Comparison of ENCODE assay signal across 10 mouse cellular contexts in genomic region chr15:88851076-88851475, GRCm38 (mm10). TPM values are rescaled to one million over a fixed set of nuclear protein-coding genes. Genes with fewer than 3 reads are reported as not detected.
DNase-seq lines count a peak whose midpoint lies in the region; ATAC-seq and TF ChIP-seq lines count a peak whose summit lies in the region.
"Had no signal": no experiment of that assay in that cellular context is flagged by ENCODE, and none has a peak within 500 bp of the region (broad histone marks: within the 10 kb centered on the region; RNA-seq: fewer than 3 reads in every experiment).

No protein-coding gene starts in this region.

- H3K36me3 ChIP-seq in forebrain, embryonic 10.5 days (replicated peaks) = no peaks in the 10 kb centered on the region
- H3K36me3 ChIP-seq in forebrain, embryonic 13.5 days (ENCODE audit: poor library complexity, severe bottlenecking) = no peaks in the 10 kb centered on the region
- H3K36me3 ChIP-seq in liver, embryonic 16.5 days (ENCODE audit: control insufficient read depth, insufficient read depth) = no peaks in the 10 kb centered on the region
- no peaks in the 10 kb centered on the region for H3K36me3 ChIP-seq in liver, embryonic 11.5 days (ENCODE audit: control insufficient read depth, insufficient read depth, low read length)
- no peaks in the 10 kb centered on the region for H3K36me3 ChIP-seq in small intestine, adult 2 months (ENCODE audit: control insufficient read depth, insufficient read depth, low read length)
- H3K36me3 ChIP-seq: limb, embryonic 13.5 days had no signal

- no peak for DNase-seq in forebrain, embryonic 10.5 days (ENCODE audit: extremely low spot score, low spot score)
- no peak for DNase-seq in liver, embryonic 11.5 days (ENCODE audit: low spot score)
- peak; percentile 80 to 82 for DNase-seq in kidney, adult 8-10 months
- no peak for DNase-seq in adipocyte (ENCODE audit: low spot score)
- no peak for DNase-seq in testis, postnatal 14 days (ENCODE audit: low spot score)
- DNase-seq: B cell, adult 2 months had no signal

- H3K27me3 ChIP-seq in forebrain, embryonic 10.5 days (ENCODE audit: poor library complexity, severe bottlenecking) = no peaks in the 10 kb centered on the region
- no peaks in the 10 kb centered on the region for H3K27me3 ChIP-seq in forebrain, embryonic 13.5 days
- H3K27me3 ChIP-seq in liver, embryonic 16.5 days (ENCODE audit: control insufficient read depth, insufficient read depth, low read depth, low read length) = no peaks in the 10 kb centered on the region
- H3K27me3 ChIP-seq in liver, embryonic 11.5 days (replicated peaks; ENCODE audit: control insufficient read depth, insufficient read depth, low read length) = no peaks in the 10 kb centered on the region
- H3K27me3 ChIP-seq in small intestine, adult 2 months (ENCODE audit: control insufficient read depth, insufficient read depth, low read length) = no peaks in the 10 kb centered on the region
- H3K27me3 ChIP-seq: limb, embryonic 13.5 days had no signal

- no peaks in the 10 kb centered on the region for H3K9me3 ChIP-seq in forebrain, embryonic 10.5 days
- no peaks in the 10 kb centered on the region for H3K9me3 ChIP-seq in forebrain, embryonic 13.5 days (replicated peaks)
- no peaks in the 10 kb centered on the region for H3K9me3 ChIP-seq in liver, embryonic 16.5 days (replicated peaks; ENCODE audit: control insufficient read depth, low read length)
- H3K9me3 ChIP-seq in liver, embryonic 11.5 days (ENCODE audit: control insufficient read depth, low read length) = no peaks in the 10 kb centered on the region
- H3K9me3 ChIP-seq: limb, embryonic 13.5 days had no signal

- 70% methylated on average over 3 of the region's 3 CpGs for WGBS in forebrain, embryonic 10.5 days
- 61% methylated on average over 3 of the region's 3 CpGs for WGBS in forebrain, embryonic 13.5 days
- 35% methylated on average over 3 of the region's 3 CpGs for WGBS in liver, embryonic 16.5 days (ENCODE audit: insufficient replicate concordance)
- 30% methylated on average over 3 of the region's 3 CpGs for WGBS in liver, embryonic 11.5 days
- WGBS in small intestine, adult 2 months = 18% methylated on average over 3 of the region's 3 CpGs

- peaks cover 38% of the 10 kb centered on the region for H3K4me1 ChIP-seq in forebrain, embryonic 10.5 days
- peaks cover 15% of the 10 kb centered on the region; the same call in 1 of the 2 replicates for H3K4me1 ChIP-seq in forebrain, embryonic 13.5 days
- peaks cover 13% of the 10 kb centered on the region for H3K4me1 ChIP-seq in liver, embryonic 16.5 days (ENCODE audit: control insufficient read depth, low read depth, low read length)
- peaks cover 10% of the 10 kb centered on the region; the same call in 1 of the 2 replicates for H3K4me1 ChIP-seq in liver, embryonic 11.5 days (replicated peaks; ENCODE audit: control insufficient read depth, insufficient read depth, low read length)
- peaks cover 62% of the 10 kb centered on the region for H3K4me1 ChIP-seq in small intestine, adult 2 months (ENCODE audit: control insufficient read depth, insufficient read depth, insufficient read length, low read length)

- no peak for TF ChIP-seq CTCF in small intestine, adult 2 months (IDR thresholded peaks at IDR 0.05; ENCODE audit: extremely low read depth, insufficient read length, insufficient replicate concordance, low read depth, low read length)

- no peak for ATAC-seq in forebrain, embryonic 13.5 days
- ATAC-seq in liver, embryonic 16.5 days (ENCODE audit: low read depth) = no peak
- no peak for ATAC-seq in liver, embryonic 11.5 days (replicated peaks; ENCODE audit: low FRiP score)

- H3K4me3 ChIP-seq in forebrain, embryonic 10.5 days = no peak overlapping the region
- H3K4me3 ChIP-seq in forebrain, embryonic 13.5 days = no peak overlapping the region
- H3K4me3 ChIP-seq in liver, embryonic 16.5 days (ENCODE audit: low read depth, low read length) = no peak overlapping the region
- H3K4me3 ChIP-seq in liver, embryonic 11.5 days (ENCODE audit: low read depth, low read length) = no peak overlapping the region
- H3K4me3 ChIP-seq in small intestine, adult 2 months (ENCODE audit: low read depth, low read length) = no peak overlapping the region
- H3K4me3 ChIP-seq: limb, embryonic 13.5 days had no signal

- H3K4me2 ChIP-seq in forebrain, embryonic 13.5 days = no peak overlapping the region
- no peak overlapping the region for H3K4me2 ChIP-seq in liver, embryonic 16.5 days (ENCODE audit: low read depth, low read length)
- no peak overlapping the region for H3K4me2 ChIP-seq in liver, embryonic 11.5 days
- H3K4me2 ChIP-seq: limb, embryonic 13.5 days had no signal

- H3K27ac ChIP-seq in forebrain, embryonic 10.5 days = peak overlapping the region; percentile 40; the same call in 1 of the 2 replicates
- H3K27ac ChIP-seq in forebrain, embryonic 13.5 days = no peak overlapping the region
- peak overlapping the region; percentile 65 for H3K27ac ChIP-seq in liver, embryonic 16.5 days (ENCODE audit: low read length)
- H3K27ac ChIP-seq in liver, embryonic 11.5 days (ENCODE audit: low read depth, low read length) = no peak overlapping the region
- peak overlapping the region; percentile 70 for H3K27ac ChIP-seq in small intestine, adult 2 months (ENCODE audit: insufficient read depth, low read depth, low read length)
- H3K27ac ChIP-seq: limb, embryonic 13.5 days had no signal

- no peak overlapping the region for H3K9ac ChIP-seq in forebrain, embryonic 13.5 days
- H3K9ac ChIP-seq in liver, embryonic 16.5 days (ENCODE audit: low read depth, low read length) = no peak overlapping the region
- H3K9ac ChIP-seq in liver, embryonic 11.5 days (ENCODE audit: low read depth, low read length) = no peak overlapping the region

- no peak for TF ChIP-seq POLR2A in small intestine, adult 2 months (IDR thresholded peaks at IDR 0.05; ENCODE audit: low read depth, low read length)

RNA-seq across cellular contexts. Expression of gene Pim3, which starts 10.9 kb away (rescaled TPM):
- polyA plus RNA-seq in forebrain, embryonic 10.5 days (2016; fragmentation: Nextera tagmentation; extraction: Ambion mirVana) = 40.3 and 43.6 TPM in 2 replicates
- 42.7 and 49.4 TPM in 2 replicates for polyA plus RNA-seq in forebrain, embryonic 13.5 days (2015; fragmentation: Nextera tagmentation; extraction: Ambion mirVana)
- polyA plus RNA-seq in liver, embryonic 16.5 days (2015; fragmentation: Nextera tagmentation; extraction: Ambion mirVana) = 23.9 and 33.8 TPM in 2 replicates
- polyA plus RNA-seq in liver, embryonic 11.5 days (2014; fragmentation: Nextera tagmentation; extraction: Ambion mirVana) = 34.0 and 35.9 TPM in 2 replicates
- 38.3 and 60.3 TPM in 2 replicates for polyA plus RNA-seq in small intestine, adult 2 months (2012; rRNA removed)

RNA-seq across cellular contexts. Expression of gene Creld2, which starts 31.6 kb away (rescaled TPM):
- polyA plus RNA-seq in forebrain, embryonic 10.5 days (2016; fragmentation: Nextera tagmentation; extraction: Ambion mirVana) = 96.5 and 103 TPM in 2 replicates
- polyA plus RNA-seq in forebrain, embryonic 13.5 days (2015; fragmentation: Nextera tagmentation; extraction: Ambion mirVana) = 62.2 and 63.6 TPM in 2 replicates
- 39.7 TPM in 2 replicates for polyA plus RNA-seq in liver, embryonic 16.5 days (2015; fragmentation: Nextera tagmentation; extraction: Ambion mirVana)
- 107 and 109 TPM in 2 replicates for polyA plus RNA-seq in liver, embryonic 11.5 days (2014; fragmentation: Nextera tagmentation; extraction: Ambion mirVana)
- 55.7 and 59.1 TPM in 2 replicates for polyA plus RNA-seq in small intestine, adult 2 months (2012; rRNA removed)

RNA-seq across cellular contexts. Expression of gene Alg12, which starts 32.0 kb away (rescaled TPM):
- 10.6 and 11.4 TPM in 2 replicates for polyA plus RNA-seq in forebrain, embryonic 10.5 days (2016; fragmentation: Nextera tagmentation; extraction: Ambion mirVana)
- polyA plus RNA-seq in forebrain, embryonic 13.5 days (2015; fragmentation: Nextera tagmentation; extraction: Ambion mirVana) = 7.6 and 9.5 TPM in 2 replicates
- 5.5 and 6.0 TPM in 2 replicates for polyA plus RNA-seq in liver, embryonic 16.5 days (2015; fragmentation: Nextera tagmentation; extraction: Ambion mirVana)
- polyA plus RNA-seq in liver, embryonic 11.5 days (2014; fragmentation: Nextera tagmentation; extraction: Ambion mirVana) = 13.9 and 14.2 TPM in 2 replicates
- polyA plus RNA-seq in small intestine, adult 2 months (2012; rRNA removed) = 14.5 and 16.4 TPM in 2 replicates

Comparison
In these comparisons a context has a peak if more than half of its experiments do, and no peak if none do; other contexts are left out.
1. H3K27ac ChIP-seq: peak in forebrain, embryonic 10.5 days (single experiment), liver, embryonic 16.5 days (single experiment) and small intestine, adult 2 months (single experiment); none in forebrain, embryonic 13.5 days (single experiment) and liver, embryonic 11.5 days (single experiment).
2. DNase-seq: peak in kidney, adult 8-10 months (2 of 2); none in forebrain, embryonic 10.5 days (single experiment), liver, embryonic 11.5 days (single experiment), adipocyte (single experiment) and testis, postnatal 14 days (single experiment).